Mouse (Mus musculus) intestine, embryonic 16.5 days (tissue): ENCODE results near the gene Casp7. TPM values are rescaled to one million over a fixed set of nuclear protein-coding genes. Genes with fewer than 3 reads are reported as not detected.
"Not testable (repeated sequence)": the region's sequence is repeated elsewhere in the genome, so short reads cannot be mapped to it uniquely, and the experiment has no call there.

Experiments used
- ATAC-seq: fragments of 200-750 bp; cut with Nextera tagmentation; 2 replicates; pipeline ENCODE4 v1.8.0; 2017; ENCODE audit warnings: moderate TSS enrichment, moderate library complexity
- H3K27ac ChIP-seq: fragments of 300-500 bp; sonication (generic); 2 replicates; pipeline ENCODE4 v1.5.1; 2014; ENCODE audit warnings: mild to moderate bottlenecking, low read length
- H3K27me3 ChIP-seq: fragments of 300-500 bp; sonication (generic); replicated peaks from 2 replicates; pipeline ENCODE4 v1.6.1; 2014; ENCODE audit warnings: low read length, control low read depth, mixed read lengths; ENCODE audit not compliant: control insufficient read depth, insufficient read depth
- H3K36me3 ChIP-seq: fragments of 300-500 bp; sonication (generic); 2 replicates; pipeline ENCODE4 v1.6.1; 2014; ENCODE audit warnings: low read length, control low read depth; ENCODE audit not compliant: control insufficient read depth, insufficient read depth
- H3K4me1 ChIP-seq: fragments of 300-500 bp; sonication (generic); 2 replicates; pipeline ENCODE4 v1.6.1; 2014; ENCODE audit warnings: low read length, control low read depth, mixed read lengths; ENCODE audit not compliant: control insufficient read depth, insufficient read depth
- H3K4me2 ChIP-seq: fragments of 300-500 bp; sonication (generic); 2 replicates; pipeline ENCODE4 v1.6.1; 2014; ENCODE audit warnings: low read depth, low read length, control low read depth
- H3K4me3 ChIP-seq: fragments of 300-500 bp; sonication (generic); 2 replicates; pipeline ENCODE4 v1.5.1; 2014; ENCODE audit warnings: mild to moderate bottlenecking, low read length
- H3K9ac ChIP-seq: fragments of 300-500 bp; sonication (generic); 2 replicates; pipeline ENCODE4 v1.6.1; 2014; ENCODE audit warnings: low read depth, low read length
- H3K9me3 ChIP-seq: fragments of 300-500 bp; sonication (generic); 2 replicates; pipeline ENCODE4 v1.6.1; 2016; ENCODE audit warnings: low read length, control low read depth; ENCODE audit not compliant: control insufficient read depth
- WGBS: fragments of 180-500 bp; shearing (Covaris S2); extraction: QIAGEN DNeasy Blood & Tissue Kit; methylation state at CpG from one replicate; pipeline ENCODE4 v1.1.7; 2014; 5-methylcytosine and 5-hydroxymethylcytosine counted together
- polyA plus RNA-seq: library from polyadenylated mRNA; unstranded; fragments of >200 nt; fragmentation: Nextera tagmentation; extraction: Ambion mirVana; gene quantifications from 2 replicates; pipeline ENCODE4 v1.2.1, GENCODE M21; 2015

The Casp7 gene
- polyA plus RNA-seq, 1 experiment from 2014 or later, result 41.0 TPM

DNA sequence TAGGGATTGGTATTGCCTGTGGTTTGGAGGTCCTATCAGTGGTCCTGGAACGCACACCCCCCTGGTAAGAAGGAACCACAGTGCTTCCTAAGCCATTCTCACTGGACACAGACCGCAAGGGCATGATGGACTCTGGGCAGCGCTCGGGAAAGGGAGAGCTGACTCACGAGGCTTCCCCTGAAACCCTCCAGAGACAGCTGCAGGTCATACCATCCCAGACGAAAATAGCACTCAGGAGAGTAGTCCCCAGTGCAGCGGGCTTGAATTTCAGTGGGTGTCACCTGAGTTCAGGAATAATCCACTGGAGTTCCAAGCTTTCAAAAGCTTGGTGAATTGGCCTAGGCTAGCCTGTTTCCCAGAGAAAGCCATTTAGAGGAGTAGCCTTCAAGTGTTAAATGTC, 9.7 kb downstream of the Casp7 start:
- no peaks in the 10 kb centered on the region for H3K27me3 ChIP-seq
- H3K36me3 ChIP-seq, result peaks cover 17% of the 10 kb centered on the region
- H3K4me3 ChIP-seq, result no peak overlapping the region
- no peak for ATAC-seq
- H3K9ac ChIP-seq, result no peak overlapping the region
- WGBS, result 92% methylated on average over 7 of the region's 7 CpGs
- H3K4me1 ChIP-seq, result no peaks in the 10 kb centered on the region
- no peak overlapping the region for H3K27ac ChIP-seq
- H3K4me2 ChIP-seq, result no peak overlapping the region
- H3K9me3 ChIP-seq, result no peaks in the 10 kb centered on the region

GRCm38 (mm10) chr19:56409884-56410283, 13.0 kb downstream of the Casp7 start:
- not testable (repeated sequence) for ATAC-seq, H3K4me3 ChIP-seq, H3K9ac ChIP-seq, H3K9me3 ChIP-seq, H3K4me2 ChIP-seq, H3K4me1 ChIP-seq, H3K27me3 ChIP-seq, H3K27ac ChIP-seq
- H3K36me3 ChIP-seq, result peaks cover 10% of the 10 kb centered on the region; the same call in 1 of the 2 replicates
- WGBS, result 98% methylated on average over 4 of the region's 4 CpGs

- no peak overlapping the region for H3K9ac ChIP-seq
- H3K4me1 ChIP-seq, result peaks cover 3% of the 10 kb centered on the region
- ATAC-seq, result peak; percentile 87
- H3K4me2 ChIP-seq, result no peak overlapping the region
- H3K27me3 ChIP-seq, result no peaks in the 10 kb centered on the region
- 63% methylated on average over 4 of the region's 4 CpGs for WGBS
- no peaks in the 10 kb centered on the region for H3K36me3 ChIP-seq
- H3K27ac ChIP-seq, result peak overlapping the region; percentile 57; the same call in 1 of the 2 replicates
- H3K9me3 ChIP-seq, result no peaks in the 10 kb centered on the region
- H3K4me3 ChIP-seq, result no peak overlapping the region
Measured at GRCm38 (mm10) chr19:56418404-56418803, 21.5 kb downstream of the Casp7 start.

DNA sequence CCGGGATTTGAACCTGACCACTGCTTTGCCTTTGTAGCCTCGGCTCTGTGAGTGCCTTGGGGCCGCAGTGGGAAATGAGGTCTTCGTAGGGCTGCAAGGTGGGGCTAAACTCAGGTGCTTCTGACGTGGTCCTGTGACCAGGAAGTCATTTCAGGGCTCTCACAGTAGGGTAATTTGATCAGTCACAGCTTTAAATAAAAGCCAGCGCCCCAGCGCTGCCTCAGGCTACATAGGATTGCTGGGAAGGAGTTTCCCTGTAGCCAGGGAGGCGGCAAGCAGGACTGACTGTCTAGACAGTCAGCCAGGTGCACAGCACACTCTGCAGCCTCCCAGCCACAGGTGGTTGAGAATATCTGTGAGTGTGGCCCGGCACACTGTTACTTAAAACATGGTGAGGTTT, 22.5 kb downstream of the Casp7 start:
- 0 out of 2 replicates have a peak, but pooled peaks have one; percentile 24 for ATAC-seq
- H3K4me1 ChIP-seq, result peaks cover 5% of the 10 kb centered on the region
- H3K9me3 ChIP-seq, result no peaks in the 10 kb centered on the region
- H3K4me2 ChIP-seq, result no peak overlapping the region
- H3K27ac ChIP-seq, result no peak overlapping the region
- WGBS, result 69% methylated on average over 9 of the region's 9 CpGs
- no peaks in the 10 kb centered on the region for H3K36me3 ChIP-seq
- H3K9ac ChIP-seq, result no peak overlapping the region
- H3K4me3 ChIP-seq, result no peak overlapping the region
- no peaks in the 10 kb centered on the region for H3K27me3 ChIP-seq

- H3K27me3 ChIP-seq, result no peaks in the 10 kb centered on the region
- WGBS, result 93% methylated on average over 3 of the region's 3 CpGs
- H3K4me3 ChIP-seq, result no peak overlapping the region
- H3K9ac ChIP-seq, result no peak overlapping the region
- no peaks in the 10 kb centered on the region for H3K9me3 ChIP-seq
- H3K27ac ChIP-seq, result no peak overlapping the region
- no peak overlapping the region for H3K4me2 ChIP-seq
- no peaks in the 10 kb centered on the region for H3K36me3 ChIP-seq
- ATAC-seq, result no peak
- peaks cover 14% of the 10 kb centered on the region for H3K4me1 ChIP-seq
Measured at GRCm38 (mm10) chr19:56420345-56420744, 23.4 kb downstream of the Casp7 start.

- H3K27me3 ChIP-seq, result no peaks in the 10 kb centered on the region
- H3K9ac ChIP-seq, result no peak overlapping the region
- H3K27ac ChIP-seq, result peak overlapping the region; percentile 68; the same call in 1 of the 2 replicates
- H3K9me3 ChIP-seq, result no peaks in the 10 kb centered on the region
- H3K36me3 ChIP-seq, result no peaks in the 10 kb centered on the region
- no peak overlapping the region for H3K4me2 ChIP-seq
- no peak overlapping the region for H3K4me3 ChIP-seq
- peak; percentile 14; the same call in 1 of the 2 replicates for ATAC-seq
- peaks cover 21% of the 10 kb centered on the region for H3K4me1 ChIP-seq
- 35% methylated on average over 14 of the region's 14 CpGs for WGBS
Measured at GRCm38 (mm10) chr19:56422476-56423338, 25.8 kb downstream of the Casp7 start.

DNA sequence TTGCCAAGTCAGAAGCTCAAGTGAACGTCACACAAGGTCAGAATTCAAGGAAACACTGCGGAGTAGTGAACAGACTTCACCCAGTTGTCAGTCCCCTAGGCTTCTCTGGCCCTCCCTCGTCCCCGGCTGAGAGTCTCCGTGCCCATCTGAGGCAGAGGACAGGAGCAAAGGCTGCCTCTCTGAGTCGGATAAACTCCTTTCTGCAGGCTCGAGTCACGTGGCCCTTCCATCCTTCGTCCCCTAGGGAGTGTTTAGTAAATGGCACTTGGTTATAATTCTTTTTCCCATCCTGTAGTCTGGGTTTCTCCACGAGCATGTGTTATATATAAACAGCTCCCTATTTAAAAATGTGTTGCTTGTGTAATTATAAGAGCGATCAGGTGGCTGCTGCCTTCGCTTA, 26.4 kb downstream of the Casp7 start:
- peak; percentile 19; the same call in 1 of the 2 replicates for ATAC-seq
- Histone ChIP-seq H3K27ac (peak overlapping the region; percentile 24; the same call in 1 of the 2 replicates), H3K4me2 (no peak overlapping the region)

DNA sequence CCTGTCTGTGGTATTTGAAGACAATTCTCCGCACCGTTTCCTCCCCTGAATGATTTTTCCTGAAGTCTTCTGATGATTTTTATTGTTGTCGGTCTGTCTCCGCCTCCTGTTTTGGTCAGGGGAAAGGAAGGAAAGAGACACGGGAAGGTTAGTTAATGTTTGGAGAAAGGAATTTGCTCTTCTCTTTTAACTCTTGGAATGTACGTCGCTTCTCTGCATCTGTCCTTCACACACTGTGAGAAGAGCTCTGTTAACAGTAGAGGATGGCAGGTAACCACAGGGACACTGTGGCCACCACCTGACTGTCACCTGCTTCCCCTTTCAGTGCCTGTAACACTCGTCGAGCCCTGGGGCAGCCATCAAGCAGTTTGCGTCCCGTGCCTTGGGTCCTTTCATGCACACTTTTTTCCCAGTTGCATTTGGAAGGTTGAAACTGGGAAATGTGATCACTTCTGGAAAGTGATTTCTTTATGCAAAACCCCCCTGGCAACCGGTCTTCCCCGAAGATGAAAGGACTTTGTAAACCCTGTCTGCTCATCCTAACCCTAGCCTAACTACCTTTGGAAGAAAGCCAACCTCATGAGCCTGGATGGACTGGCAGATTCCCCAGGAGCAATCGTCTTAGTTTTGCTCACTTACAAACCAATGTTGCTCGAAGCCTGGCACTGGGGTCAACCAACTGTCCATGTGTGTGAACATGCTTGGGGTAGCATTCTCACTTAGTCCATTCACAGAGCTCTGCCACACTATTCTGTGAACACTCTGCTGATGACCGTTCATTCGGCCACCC, 27.9 kb downstream of the Casp7 start:
- Histone ChIP-seq H3K27me3 (no peaks in the 10 kb centered on the region), H3K4me1 (peaks cover 21% of the 10 kb centered on the region), H3K4me3 (no peak overlapping the region), H3K4me2 (no peak overlapping the region), H3K27ac (no peak overlapping the region; the same call in 1 of the 2 replicates), H3K9ac (no peak overlapping the region), H3K36me3 (no peaks in the 10 kb centered on the region), H3K9me3 (no peaks in the 10 kb centered on the region)
- WGBS, result 61% methylated on average over 17 of the region's 17 CpGs
- ATAC-seq, result no peak

More for the DNA sequence above, 26.4 kb downstream of the Casp7 start:
- no peaks in the 10 kb centered on the region for H3K36me3 ChIP-seq
- H3K4me1 ChIP-seq, result peaks cover 21% of the 10 kb centered on the region
- no peak overlapping the region for H3K9ac ChIP-seq
- 50% methylated on average over 12 of the region's 12 CpGs for WGBS
- no peak overlapping the region for H3K4me3 ChIP-seq
- no peaks in the 10 kb centered on the region for H3K27me3 ChIP-seq
- no peaks in the 10 kb centered on the region for H3K9me3 ChIP-seq

DNA sequence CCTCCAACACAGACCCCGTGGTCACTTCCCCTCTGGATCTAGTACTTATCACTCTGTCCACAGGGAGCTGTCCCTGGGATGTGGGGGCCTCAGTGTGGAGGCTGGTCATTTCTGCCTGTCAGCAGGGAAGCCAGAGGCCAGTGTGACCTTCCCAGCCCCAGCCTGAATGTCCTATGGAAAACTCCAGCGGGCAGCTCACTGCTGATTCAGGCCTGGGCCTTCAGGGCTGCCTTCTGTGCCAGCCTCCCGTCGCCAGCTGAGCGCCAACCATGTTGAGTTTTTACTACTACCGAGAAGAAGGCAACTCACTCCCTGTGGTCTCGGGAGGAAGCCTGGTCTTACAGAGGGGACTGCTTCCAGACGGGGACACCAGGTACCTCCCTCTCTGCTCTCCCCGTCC, 28.6 kb downstream of the Casp7 start:
- Histone ChIP-seq H3K4me1 (peaks cover 21% of the 10 kb centered on the region), H3K4me2 (no peak overlapping the region), H3K27ac (peak overlapping the region; percentile 80), H3K9me3 (no peaks in the 10 kb centered on the region), H3K36me3 (no peaks in the 10 kb centered on the region), H3K4me3 (no peak overlapping the region), H3K9ac (0 out of 2 replicates have a peak overlapping the region, but pooled peaks have one; percentile 37), H3K27me3 (no peaks in the 10 kb centered on the region)
- ATAC-seq, result no peak
- 43% methylated on average over 9 of the region's 9 CpGs for WGBS
